Mouse (Mus musculus) central nervous system, embryonic 11.5 days (tissue): ENCODE results near the gene Gm10377. TPM values are rescaled to one million over a fixed set of nuclear protein-coding genes. Genes with fewer than 3 reads are reported as not detected.

Experiments
- polyA plus RNA-seq: library from polyadenylated mRNA; depleted of rRNA; stranded (reverse); fragments of >200 nt; gene quantifications from 2 replicates; pipeline ENCODE4 v1.2.3, GENCODE M21; 2012; rRNA removed

The Gm10377 gene
- polyA plus RNA-seq = not detected in 2 replicates

GRCm38 (mm10) chr14:42797887-42798286, at the start of gene Gm10377:
Gene Gm10377, minus strand, starts transcription at chr14:42797987.

GRCm38 (mm10) chr14:42768721-42769120, 29.1 kb downstream of the Gm10377 start, which contains the start of gene Gm3015:
Gene Gm3015, minus strand, starts transcription at chr14:42768821.

Other genes starting within 250 kb of the Gm10377 start
- gene Gm17124, start 198.1 kb downstream of the Gm10377 start, polyA plus RNA-seq = not detected in 2 replicates
- gene Gm3633, start 156.1 kb downstream of the Gm10377 start, polyA plus RNA-seq = not detected in 2 replicates
- not detected in 2 replicates for gene Gm10378, start 142.0 kb downstream of the Gm10377 start, polyA plus RNA-seq
- not detected in 2 replicates for gene Gm3015, start 29.2 kb downstream of the Gm10377 start, polyA plus RNA-seq
- not detected in 2 replicates for gene Gm21977, start 55.5 kb upstream of the Gm10377 start, polyA plus RNA-seq
- gene Gm8082, start 195.6 kb upstream of the Gm10377 start, polyA plus RNA-seq = not detected in 2 replicates
- gene Gm10376, start 217.6 kb upstream of the Gm10377 start, polyA plus RNA-seq = not detected in 2 replicates